Mouse (Mus musculus): ENCODE measurements around the gene Tbc1d10c.

The Tbc1d10c gene

DNA sequence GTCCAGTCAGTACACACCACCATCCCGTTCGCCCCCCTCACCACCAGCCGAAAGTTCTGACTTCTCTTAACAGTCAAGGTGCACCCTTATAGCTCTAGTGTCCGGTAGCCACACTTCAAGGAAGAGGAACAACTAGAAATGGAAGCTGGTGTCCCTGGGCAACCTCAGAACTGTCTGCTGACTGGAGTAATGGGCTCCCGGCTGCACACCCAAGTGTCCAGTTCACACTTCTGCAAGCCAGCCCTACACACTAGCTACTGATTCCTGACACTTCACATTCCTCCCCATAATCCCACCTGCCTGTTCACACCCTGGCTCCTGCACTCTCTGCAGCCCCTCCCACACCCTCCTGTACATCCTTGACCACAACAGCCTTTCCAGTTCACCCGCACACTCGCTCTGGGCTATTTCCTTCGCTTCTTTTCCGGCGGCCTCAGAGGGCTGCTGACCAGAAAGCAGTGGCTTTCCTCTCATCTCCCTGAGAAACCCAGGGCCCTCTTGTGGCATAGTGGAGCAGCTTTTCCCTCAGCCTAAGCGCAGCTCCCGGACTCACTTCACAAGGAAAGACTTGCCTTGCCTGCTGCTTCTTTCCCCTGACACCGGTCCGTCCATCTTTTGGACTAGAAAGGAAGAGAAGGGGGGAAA lies 25.1 kb upstream of the Tbc1d10c start:
- no peak for DNase-seq (ENCODE audit: low read depth, low spot score)

DNA sequence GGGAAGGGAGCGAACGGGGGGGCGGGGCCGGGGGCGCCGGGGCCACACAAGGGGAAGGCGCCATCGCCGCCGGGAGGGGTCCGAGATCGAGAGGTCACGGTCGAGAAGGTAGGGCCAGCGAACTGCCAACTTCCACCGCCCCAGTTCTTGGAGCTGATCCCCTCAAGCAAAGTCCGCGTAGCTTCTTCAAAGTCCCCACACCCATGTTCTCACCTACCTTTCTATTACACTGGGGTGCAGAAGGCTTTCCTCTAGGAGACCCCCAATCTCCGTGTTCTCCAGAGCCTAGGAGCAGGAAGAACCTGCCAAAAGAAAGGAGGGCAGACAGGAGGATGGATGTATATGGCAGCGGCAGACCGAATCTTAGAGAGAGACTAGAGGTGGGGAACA lies 24.4 kb upstream of the Tbc1d10c start:
- no peak for DNase-seq (ENCODE audit: low read depth, low spot score)

DNA sequence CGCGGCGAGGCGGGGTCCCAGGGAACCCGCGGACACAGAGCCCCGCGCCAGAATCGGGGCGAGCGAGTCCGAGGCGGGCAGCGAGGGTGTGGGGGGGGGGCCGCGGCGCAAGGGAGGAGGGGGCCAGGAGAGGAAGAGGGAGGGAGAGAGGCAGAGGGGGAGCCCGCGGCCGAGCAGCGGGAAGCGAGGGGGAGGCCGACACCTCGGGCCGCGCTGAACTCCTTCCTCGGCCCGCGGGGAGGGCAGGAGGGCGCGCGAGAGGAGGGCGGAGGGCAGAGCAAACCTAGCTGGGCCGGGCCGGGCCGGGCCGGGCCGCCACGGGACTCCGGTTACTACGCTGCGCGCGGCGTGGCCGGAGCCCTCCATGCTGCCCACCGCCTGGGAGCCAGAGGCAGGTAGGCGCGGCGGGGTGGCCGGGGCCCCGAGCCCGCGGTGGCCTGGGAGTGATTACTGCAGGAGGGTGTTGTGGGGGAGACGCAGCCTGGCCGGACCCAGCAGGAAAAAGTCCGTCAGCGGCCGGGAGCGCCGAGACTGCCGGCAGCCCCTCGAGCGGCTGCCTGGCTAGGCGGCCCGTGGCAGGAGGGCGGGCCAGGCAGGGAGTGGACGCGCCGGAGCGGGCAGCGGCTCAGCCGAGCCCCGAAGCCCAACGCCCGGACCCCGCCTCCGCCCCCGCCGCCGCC lies 23.8 kb upstream of the Tbc1d10c start:
- DNase-seq (ENCODE audit: low read depth, low spot score), result no peak

DNA sequence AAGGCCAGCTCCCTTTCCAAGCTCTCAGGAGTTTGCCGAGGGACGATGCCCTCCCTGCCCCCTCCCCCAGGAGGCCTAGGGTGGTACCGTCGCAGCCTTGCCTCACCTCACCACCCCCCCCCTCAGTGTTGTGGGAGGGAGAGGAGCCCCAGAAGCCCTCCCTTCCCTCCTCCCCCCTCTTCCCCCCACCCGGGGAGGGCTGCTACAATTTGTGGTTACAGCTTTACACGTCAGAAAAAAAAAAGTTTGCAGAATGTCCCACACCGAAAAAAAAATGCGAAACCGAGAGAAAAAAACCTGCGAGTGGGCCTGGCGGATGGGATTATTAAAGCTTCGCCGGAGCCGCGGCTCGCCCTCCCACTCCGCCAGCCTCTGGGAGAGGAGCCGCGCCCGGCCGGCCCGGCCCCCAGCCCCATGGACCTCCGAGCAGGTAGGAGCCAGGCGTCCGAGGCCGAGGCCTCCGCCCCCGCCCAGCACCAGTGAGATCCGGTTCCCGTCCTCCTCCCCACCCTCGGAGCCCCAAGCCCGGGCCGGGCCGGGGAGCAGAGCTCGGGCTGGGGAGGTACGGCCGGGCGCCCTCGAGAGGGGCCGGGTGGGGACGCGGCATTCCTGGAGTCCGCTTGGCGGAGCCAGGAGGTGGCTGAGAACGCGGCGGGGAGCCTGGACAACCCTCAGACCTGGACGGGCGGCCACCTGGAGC lies 23.1 kb upstream of the Tbc1d10c start, which contains the start of the genes Clcf1 and AC109138.7:
Gene Clcf1, plus strand, starts transcription at position 168 of the 700 bp plus-strand sequence.
Gene AC109138.7, plus strand, starts transcription at position 287 of the 700 bp plus-strand sequence.
- DNase-seq (ENCODE audit: low read depth, low spot score), result no peak

DNA sequence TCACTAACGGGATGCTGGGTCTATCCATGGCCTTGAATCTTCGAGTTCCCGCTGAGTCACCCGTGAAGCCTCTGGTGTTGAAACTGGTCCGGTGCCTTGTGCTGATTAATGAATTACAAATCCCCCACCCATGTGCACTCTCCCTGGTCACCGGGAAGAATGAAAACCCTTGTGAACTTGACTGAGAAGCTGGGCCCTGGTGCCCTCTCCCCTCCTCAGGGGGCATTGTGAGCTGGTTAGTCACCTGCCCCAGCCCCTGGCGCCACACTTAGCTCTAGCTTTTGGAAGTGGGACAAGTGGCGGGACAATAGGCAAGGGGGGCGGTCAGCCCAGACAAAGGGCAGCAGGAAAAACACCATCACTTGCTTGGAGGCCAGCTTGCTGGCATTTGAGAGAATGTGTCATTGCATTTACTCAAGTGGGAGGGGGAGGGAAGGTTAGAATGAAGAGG lies 22.5 kb upstream of the Tbc1d10c start:
- DNase-seq (ENCODE audit: low read depth, low spot score), result no peak

DNA sequence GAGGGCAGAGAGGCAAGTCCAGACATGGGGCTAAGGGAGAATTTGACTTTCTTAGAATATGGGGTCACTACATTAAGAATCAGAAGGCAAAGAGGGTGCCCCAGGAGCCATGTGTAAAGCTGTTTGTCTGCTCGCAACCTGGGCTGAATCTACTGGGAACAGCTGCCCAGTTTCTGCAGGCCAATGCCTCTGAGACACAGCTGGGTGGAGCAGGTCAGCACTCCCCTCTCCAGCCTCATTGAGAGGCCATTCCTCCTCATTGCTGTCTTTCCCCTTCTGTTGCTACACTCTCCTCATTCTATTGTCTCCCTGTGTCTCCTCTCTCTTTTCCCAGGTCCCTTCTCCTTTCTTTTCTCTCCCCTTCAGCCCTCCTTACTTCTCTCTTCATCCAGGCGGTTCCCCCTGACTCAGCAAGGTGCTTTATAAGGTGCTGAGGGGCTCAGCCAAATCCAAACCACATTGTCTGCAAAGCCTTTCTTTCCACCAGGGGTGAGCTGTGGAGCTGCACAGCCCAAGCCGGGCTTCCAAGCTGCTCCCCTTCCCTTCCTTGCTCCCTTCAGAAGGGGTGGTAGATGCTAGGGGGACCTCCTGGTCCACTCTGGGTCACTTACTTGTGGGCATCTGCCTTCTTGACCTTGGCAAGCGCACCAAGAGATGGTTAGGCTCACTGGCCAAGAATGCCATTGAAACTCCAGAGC lies 21.0 kb upstream of the Tbc1d10c start:
- DNase-seq (ENCODE audit: low read depth, low spot score), result no peak

- no peak for DNase-seq (ENCODE audit: low read depth, low spot score)
Measured at GRCm38 (mm10) chr19:4208563-4208962, 17.5 kb upstream of the Tbc1d10c start.

DNA sequence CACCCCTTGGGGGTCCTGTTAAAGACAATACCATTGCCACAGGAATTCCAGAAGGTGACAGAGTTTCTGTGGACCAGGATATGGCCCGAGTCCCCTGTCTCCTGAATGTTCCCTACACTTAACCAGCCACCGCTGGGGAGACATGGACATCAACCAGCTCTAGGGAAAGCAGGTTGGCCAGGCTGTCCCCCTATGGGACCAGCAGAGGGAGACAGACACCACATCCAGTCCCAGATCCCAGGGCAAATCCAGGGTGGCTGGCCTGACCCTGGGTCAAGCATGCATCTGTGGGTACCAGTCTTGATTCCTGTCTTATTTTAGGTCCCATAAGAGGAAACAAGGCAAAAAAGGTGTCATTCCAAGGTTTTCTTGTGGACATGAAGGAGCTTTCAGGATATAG lies 15.9 kb upstream of the Tbc1d10c start:
- DNase-seq (ENCODE audit: low read depth, low spot score), result no peak

DNA sequence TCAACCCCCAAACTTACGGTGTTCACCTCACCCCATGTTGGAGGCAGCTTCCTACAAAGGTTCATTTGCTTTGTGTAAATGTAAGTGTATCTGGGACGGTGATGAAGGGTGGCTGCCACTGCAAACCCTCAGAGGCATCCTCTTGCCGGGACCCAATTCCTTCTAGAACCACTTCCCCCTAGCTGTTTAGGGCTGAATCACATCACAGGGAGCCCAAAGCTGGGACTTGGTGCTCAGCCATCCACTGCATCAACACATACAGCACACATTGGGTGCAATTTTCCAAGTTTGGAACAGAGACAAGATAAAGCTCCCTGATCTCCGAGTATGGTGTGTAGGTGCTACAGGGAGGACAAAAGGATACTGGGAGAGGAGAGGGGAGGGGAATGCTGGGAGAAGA lies 13.8 kb upstream of the Tbc1d10c start:
- no peak for DNase-seq (ENCODE audit: low read depth, low spot score)

DNA sequence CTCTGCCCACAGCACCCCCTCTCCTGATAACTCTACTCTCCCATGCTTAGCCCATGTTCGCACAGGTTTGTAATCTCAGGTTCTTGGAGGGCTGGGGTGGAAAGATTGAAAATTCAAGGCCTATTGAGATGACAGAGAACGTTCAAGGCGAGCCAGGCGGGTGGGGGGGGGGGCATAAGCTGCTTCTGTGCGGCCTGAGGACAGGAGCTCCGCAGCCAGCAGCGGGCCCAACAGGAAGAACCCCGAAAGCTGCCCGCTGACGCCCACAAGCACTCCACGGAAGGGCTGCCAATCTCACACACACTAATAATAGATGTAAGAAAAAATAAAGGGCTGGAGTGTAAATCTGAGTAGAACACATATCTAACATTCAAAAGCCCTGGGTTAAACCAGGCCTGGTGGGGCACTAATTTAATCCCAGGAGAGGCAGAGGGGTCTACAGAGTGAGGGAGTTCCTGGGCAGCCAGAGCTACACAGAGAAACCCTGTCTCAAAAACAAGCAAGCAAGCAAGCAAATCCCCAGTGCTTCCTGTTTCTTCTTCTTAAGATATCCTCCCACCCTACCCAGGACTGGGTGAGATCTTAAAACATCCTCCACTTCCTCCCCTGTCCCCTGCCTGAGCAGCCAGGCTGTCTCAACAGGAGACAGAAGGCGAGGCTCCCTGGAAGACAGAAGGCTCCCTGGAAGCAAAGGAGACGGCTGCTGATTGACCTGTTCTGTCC lies 12.7 kb upstream of the Tbc1d10c start:
- DNase-seq (ENCODE audit: low read depth, low spot score), result no peak

- no peak for DNase-seq (ENCODE audit: low read depth, low spot score)
Measured at GRCm38 (mm10) chr19:4203148-4203547, 12.1 kb upstream of the Tbc1d10c start.

DNA sequence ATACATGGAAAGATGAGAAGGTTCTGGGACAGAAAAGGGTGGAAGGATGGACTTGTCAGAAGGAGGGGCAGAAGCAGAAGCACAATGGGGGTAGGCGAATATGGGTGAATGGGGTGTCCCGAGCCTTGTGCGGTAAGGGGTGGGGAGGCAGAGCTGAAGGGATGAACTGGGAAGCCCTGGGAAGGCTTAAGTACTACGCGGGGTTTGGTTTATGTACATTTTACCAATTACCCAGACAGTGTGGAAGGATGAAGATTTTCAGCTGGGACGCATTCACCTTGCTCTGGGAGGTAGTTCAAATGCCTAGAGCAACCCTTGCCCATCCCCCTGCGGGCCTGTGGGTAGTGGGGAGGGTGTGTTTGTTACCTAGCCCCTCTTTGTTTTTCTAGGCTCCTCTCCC lies 11.1 kb upstream of the Tbc1d10c start:
- no peak for DNase-seq (ENCODE audit: low read depth, low spot score)

DNA sequence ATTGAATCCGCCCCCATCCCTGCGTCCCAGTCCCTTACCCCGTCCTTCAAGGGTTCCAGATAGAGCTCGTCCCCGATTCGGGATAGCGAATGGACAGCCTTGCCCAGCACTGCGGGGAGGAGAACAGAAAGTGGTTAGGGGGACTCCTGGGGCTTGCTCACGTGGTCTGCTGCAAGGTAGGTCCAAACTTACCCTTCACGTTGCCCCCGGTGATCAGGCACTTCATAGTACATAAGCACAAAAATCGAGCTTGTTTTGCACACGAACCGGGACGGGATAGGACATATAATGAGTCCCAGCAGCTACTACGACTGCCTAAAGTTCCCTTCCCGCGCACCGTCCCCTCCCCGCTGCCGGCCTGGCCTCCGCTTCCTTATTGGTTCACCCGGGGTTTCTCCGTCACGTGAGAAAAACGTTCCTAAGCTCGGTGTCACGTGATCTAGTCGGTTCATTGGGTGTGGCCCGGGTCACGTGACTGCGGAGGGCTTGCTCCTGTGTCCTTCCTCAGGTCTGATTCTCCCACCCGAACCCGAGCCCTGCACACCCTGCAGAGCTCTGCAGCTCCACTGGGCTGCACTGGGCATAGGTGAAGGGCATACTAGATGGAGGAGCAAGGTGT lies 10.3 kb upstream of the Tbc1d10c start, which contains the start of gene Rad9a:
Gene Rad9a, minus strand, starts transcription at position 372 of the 619 bp plus-strand sequence.
- DNase-seq (ENCODE audit: low read depth, low spot score), result peak; percentile 97

GRCm38 (mm10) chr19:4197180-4197579 lies 6.1 kb upstream of the Tbc1d10c start:
- no peak for DNase-seq (ENCODE audit: low read depth, low spot score)

DNA sequence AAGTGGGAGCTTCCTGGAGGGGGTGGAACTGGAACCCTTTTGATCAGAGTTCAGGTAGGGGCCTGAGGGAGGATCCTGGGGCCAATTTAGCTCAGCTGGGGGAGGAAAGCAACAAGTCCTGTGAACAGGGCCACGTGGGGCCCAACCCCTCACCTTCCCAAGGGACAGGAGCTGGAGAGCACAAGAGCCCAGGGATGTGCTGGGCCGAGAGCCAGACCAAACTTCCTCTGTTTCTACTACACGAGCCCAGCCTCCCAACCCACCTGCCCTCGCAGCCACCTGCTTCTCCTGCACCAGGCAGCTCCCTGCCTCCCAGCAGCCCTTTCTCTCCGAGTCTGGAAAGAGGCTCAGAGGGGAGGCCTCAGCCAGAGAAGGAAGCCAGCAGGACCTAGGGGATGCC lies 5.5 kb upstream of the Tbc1d10c start:
- no peak for DNase-seq (ENCODE audit: low read depth, low spot score)

DNA sequence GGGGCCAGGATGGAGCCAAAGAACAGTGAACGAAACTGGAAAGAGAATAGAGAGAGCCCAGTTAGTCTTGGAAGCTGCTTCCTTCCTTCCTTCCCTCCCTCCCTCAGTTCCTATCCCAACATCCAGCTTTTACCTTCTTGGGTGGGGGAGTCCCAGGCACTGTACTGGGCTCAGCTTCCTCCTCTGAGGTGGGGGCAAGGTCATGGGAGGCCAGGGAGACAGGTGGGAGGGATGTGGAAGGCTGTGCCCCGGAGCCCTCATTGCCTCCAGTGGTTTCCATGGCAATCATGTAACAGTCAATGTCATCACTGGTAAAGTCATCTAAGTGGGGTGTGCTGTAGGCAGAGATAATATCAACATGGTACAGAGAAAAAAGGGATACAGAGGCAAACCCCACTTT lies 5.0 kb upstream of the Tbc1d10c start:
- no peak for DNase-seq (ENCODE audit: low read depth, low spot score)

GRCm38 (mm10) chr19:4194776-4195650 lies 3.9 kb upstream of the Tbc1d10c start:
- no peak for DNase-seq (ENCODE audit: low read depth, low spot score)

DNA sequence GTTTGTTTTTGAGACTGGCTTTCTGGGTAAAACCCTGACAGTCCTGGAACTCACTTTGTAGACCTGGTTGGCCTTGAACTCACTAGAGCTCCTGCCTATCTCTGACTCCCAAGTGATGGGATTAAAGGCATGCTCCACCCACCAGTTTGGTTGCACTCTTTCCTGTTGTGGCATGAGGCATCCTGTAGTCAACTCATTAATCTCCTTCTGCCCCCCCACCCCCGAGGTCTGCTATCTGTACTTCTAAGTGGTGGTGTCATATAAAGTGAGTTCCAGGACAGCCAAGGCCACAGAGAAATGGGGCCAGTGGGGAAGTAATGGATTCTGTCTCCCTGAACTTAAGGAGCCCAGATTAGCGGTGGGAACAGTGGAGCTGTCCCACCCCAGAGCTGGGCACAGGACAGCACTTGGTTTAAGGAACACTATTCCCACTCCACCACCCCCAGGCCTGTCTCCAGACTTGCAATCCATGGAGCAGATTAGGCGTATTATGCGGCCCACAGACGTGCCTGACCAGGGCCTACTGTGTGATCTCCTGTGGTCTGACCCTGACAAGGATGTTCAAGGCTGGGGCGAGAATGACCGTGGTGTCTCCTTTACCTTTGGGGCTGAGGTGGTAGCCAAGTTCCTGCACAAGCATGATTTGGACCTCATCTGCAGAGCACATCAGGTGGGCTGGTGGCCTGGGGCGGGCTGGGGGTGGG lies 3.1 kb upstream of the Tbc1d10c start:
- DNase-seq (ENCODE audit: low read depth, low spot score), result no peak

DNA sequence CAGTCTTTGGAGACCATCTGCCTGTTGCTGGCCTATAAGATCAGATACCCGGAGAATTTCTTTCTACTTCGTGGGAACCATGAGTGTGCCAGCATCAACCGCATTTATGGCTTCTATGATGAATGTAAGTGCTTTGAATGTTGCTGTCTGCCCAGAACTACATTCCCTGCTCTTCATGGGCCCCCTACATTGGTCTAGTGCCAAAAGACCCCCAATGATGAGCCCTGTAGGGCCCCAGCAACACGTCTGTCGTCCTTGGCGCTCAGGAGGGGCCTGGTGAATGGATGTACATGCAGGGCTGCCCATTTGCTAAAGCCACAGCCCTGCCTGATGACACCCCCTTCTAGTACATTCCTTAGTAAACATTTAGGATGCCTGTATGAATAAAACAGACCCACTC lies 2.0 kb upstream of the Tbc1d10c start:
- no peak for DNase-seq (ENCODE audit: low read depth, low spot score)

Data from c-Kit-negative CD71-positive TER-119-positive erythroid progenitor cells, embryonic 14.5 days (primary cell).